Mouse (Mus musculus): ENCODE results near the gene Gtf2f2. TPM values are rescaled to one million over a fixed set of nuclear protein-coding genes. Genes with fewer than 3 reads are reported as not detected.
A peak's percentile ranks its signal among the peaks of the same experiment; 100 is the strongest.

Gtf2f2 gene
- total and polyA plus RNA-seq, 2 experiments from 2014 or later: 41.5 to 47.6 TPM

DNA sequence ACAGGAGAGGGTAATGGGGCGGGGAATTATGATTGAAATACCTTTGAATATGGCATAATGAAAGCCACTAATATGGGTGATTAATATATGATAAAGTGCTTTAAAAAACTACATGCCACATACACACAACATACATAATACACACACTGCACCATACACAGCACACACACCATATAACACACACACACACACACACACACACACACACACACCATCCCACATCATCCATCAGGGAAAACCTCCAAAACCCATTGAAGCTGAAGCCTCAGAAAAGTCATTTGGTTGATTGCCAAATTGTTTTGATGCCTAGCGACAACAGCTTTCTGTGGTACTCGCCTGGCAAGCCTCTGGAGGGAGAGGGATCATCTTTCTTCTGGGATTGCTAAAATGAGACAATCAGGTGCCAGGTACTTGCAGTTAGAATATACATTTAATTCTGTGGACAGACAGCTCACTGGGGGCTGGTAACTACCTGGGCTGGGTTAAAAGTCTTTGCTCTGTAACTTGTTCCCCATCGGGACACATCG lies 9.7 kb upstream of the Gtf2f2 start:
- no peak overlapping the region for H3K27ac ChIP-seq (ENCODE audit: low read depth, low read length)

DNA sequence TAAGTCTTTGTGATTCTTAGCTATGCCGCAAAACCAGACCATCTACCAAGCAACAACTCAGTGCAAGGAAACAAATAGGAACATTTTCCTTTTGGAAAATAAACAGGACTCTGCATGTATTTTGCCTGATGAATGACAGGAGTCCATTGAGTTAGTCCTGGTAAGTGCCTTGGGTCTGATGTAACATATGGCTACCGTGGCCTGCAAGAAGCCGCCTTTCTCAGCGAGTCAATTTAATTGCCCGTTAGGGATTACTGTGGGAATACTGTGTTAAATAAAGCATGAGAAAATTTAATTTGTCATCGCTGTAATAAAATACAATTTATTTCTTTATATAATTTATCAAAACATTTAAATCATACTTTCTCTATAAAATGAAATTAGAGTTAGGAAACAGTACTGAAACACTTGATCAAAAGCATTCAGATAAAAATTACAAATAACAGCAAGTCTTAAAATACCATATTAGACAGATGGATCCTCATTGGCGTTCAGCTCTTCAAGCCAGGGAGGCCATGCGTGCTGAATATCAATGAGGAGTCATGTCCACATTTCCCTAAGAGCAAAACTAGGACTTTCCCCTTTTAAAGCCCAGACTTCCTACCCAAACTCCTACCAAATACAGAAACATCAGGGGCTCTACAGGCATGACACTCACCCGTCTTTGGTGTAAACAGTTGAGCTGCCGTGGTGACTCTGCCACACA lies 7.3 kb upstream of the Gtf2f2 start:
- H3K4me3 ChIP-seq (ENCODE audit: low read depth, low read length): no peak overlapping the region
- H3K36me3 ChIP-seq (ENCODE audit: insufficient read depth): no peaks in the 10 kb centered on the region
- no peak overlapping the region for H3K9ac ChIP-seq
- H3K4me1 ChIP-seq (ENCODE audit: insufficient read depth): no peaks in the 10 kb centered on the region
- H3K27me3 ChIP-seq (ENCODE audit: insufficient read depth, low read length): no peaks in the 10 kb centered on the region
- H3K4me2 ChIP-seq (ENCODE audit: low read depth): no peak overlapping the region
- H3K9me3 ChIP-seq (ENCODE audit: low read length): no peaks in the 10 kb centered on the region
- no peak for DNase-seq
- no peak for ATAC-seq
- no peak for TF ChIP-seq CTCF (IDR thresholded peaks at IDR 0.05; ENCODE audit: low read depth)
- 39% methylated on average over 10 of the region's 10 CpGs for WGBS
- no peak overlapping the region for H3K27ac ChIP-seq (ENCODE audit: low read depth, low read length)

More for the DNA sequence above, 9.7 kb upstream of the Gtf2f2 start:
- H3K36me3 ChIP-seq (ENCODE audit: insufficient read depth): no peaks in the 10 kb centered on the region
- DNase-seq (no peak), ATAC-seq (no peak)
- H3K4me3 ChIP-seq (ENCODE audit: low read depth, low read length): no peak overlapping the region
- no peaks in the 10 kb centered on the region for H3K4me1 ChIP-seq (ENCODE audit: insufficient read depth)
- no peak for TF ChIP-seq CTCF (IDR thresholded peaks at IDR 0.05; ENCODE audit: low read depth)
- H3K9me3 ChIP-seq (ENCODE audit: low read length): no peaks in the 10 kb centered on the region
- no peak overlapping the region for H3K9ac ChIP-seq
- H3K4me2 ChIP-seq (ENCODE audit: low read depth): no peak overlapping the region
- 61% methylated on average over 5 of the region's 5 CpGs for WGBS
- H3K27me3 ChIP-seq (ENCODE audit: insufficient read depth, low read length): no peaks in the 10 kb centered on the region

DNA sequence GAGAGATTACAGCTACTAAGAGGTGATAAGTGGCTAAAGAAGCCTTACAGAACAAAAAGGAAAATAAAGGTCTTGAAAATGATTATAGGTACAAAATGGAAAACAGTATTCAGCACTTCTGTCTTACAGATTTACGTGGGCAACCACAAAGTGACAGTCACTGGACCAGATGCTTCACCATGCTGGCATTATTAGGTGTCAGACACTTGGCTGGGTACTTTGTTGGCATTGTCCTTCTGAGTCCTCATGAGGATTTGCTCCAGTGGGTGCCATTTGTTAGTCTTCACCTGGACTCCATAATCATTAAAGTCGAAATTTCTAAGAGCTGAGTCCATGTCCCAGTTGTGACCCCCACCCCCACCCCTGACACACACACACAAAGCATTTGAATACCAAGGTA lies 3.7 kb upstream of the Gtf2f2 start:
- 39% methylated on average over 2 of the region's 2 CpGs for WGBS
- peak; percentile 16 for DNase-seq
- Histone ChIP-seq H3K27ac (ENCODE audit: low read depth, low read length) (no peak overlapping the region), H3K27me3 (ENCODE audit: insufficient read depth, low read length) (no peaks in the 10 kb centered on the region), H3K4me1 (ENCODE audit: insufficient read depth) (peaks cover 10% of the 10 kb centered on the region; the same call in 1 of the 2 replicates), H3K4me2 (ENCODE audit: low read depth) (no peak overlapping the region), H3K9ac (no peak overlapping the region), H3K36me3 (ENCODE audit: insufficient read depth) (no peaks in the 10 kb centered on the region), H3K9me3 (ENCODE audit: low read length) (no peaks in the 10 kb centered on the region), H3K4me3 (ENCODE audit: low read depth, low read length) (no peak overlapping the region)
- no peak for ATAC-seq
- TF ChIP-seq CTCF (IDR thresholded peaks at IDR 0.05; ENCODE audit: low read depth): no peak

DNA sequence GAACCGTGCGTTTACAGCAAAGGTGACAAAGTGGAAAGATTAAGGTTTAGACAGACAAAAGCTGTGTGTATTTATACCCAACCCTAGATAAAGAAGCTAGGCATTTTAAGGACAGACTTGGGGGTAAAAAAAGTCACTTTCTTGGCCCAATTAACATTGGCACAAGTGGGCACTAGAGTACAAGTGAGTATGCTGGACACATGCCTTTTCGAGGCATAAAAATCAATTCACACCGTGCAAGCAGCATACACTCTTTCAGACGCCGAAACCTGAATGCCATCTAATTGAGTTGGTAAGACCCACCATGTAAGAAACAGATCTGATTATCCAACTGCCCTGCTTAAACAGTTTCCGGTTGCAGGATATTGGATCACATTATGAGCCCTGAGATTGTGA lies 395 bp upstream of the Gtf2f2 start:
- peak overlapping the region; percentile 80 for H3K4me2 ChIP-seq (ENCODE audit: low read depth)
- H3K9ac ChIP-seq: peak overlapping the region; percentile 64; the same call in 1 of the 2 replicates
- peak overlapping the region; percentile 75 for H3K4me3 ChIP-seq (ENCODE audit: low read depth, low read length)
- whole genome bisulfite sequencing: 23% methylated on average over 7 of the region's 7 CpGs
- ATAC-seq (peak; percentile 11; the same call in 1 of the 2 replicates), DNase-seq (no peak)
- no peaks in the 10 kb centered on the region for H3K9me3 ChIP-seq (ENCODE audit: low read length)
- H3K27ac ChIP-seq (ENCODE audit: low read depth, low read length): no peak overlapping the region
- no peaks in the 10 kb centered on the region for H3K27me3 ChIP-seq (ENCODE audit: insufficient read depth, low read length)
- H3K4me1 ChIP-seq (ENCODE audit: insufficient read depth): peaks cover 17% of the 10 kb centered on the region; the same call in 1 of the 2 replicates
- peaks cover 4% of the 10 kb centered on the region; the same call in 1 of the 2 replicates for H3K36me3 ChIP-seq (ENCODE audit: insufficient read depth)
- no peak for TF ChIP-seq CTCF (IDR thresholded peaks at IDR 0.05; ENCODE audit: low read depth)

DNA sequence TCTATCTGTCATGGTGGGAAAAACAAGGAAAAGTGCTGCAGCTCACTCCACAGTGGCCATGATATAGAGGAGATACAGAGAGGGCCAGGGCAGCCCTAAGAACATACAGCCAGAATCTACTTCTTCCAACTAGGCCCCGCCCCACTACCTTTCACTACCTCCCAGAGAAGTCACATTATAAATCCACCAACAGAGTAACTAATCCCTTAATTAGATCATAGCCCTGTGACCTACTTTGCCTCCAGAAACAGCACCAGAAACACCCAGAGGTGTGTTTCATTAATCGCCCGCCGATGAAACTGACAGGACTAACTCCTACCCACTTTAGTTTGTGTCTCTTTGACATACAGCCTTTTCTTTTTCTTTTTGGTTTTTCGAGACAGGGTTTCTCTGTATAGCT lies 1.5 kb downstream of the Gtf2f2 start:
- peaks cover 4% of the 10 kb centered on the region; the same call in 1 of the 2 replicates for H3K36me3 ChIP-seq (ENCODE audit: insufficient read depth)
- no peak for ATAC-seq
- TF ChIP-seq CTCF (IDR thresholded peaks at IDR 0.05; ENCODE audit: low read depth): no peak
- H3K9ac ChIP-seq: no peak overlapping the region
- 68% methylated on average over 5 of the region's 5 CpGs for WGBS
- peak overlapping the region; percentile 80 for H3K4me2 ChIP-seq (ENCODE audit: low read depth)
- H3K9me3 ChIP-seq (ENCODE audit: low read length): no peaks in the 10 kb centered on the region
- DNase-seq: no peak
- H3K27ac ChIP-seq (ENCODE audit: low read depth, low read length): no peak overlapping the region
- H3K27me3 ChIP-seq (ENCODE audit: insufficient read depth, low read length): no peaks in the 10 kb centered on the region
- H3K4me3 ChIP-seq (ENCODE audit: low read depth, low read length): no peak overlapping the region
- peaks cover 17% of the 10 kb centered on the region; the same call in 1 of the 2 replicates for H3K4me1 ChIP-seq (ENCODE audit: insufficient read depth)

DNA sequence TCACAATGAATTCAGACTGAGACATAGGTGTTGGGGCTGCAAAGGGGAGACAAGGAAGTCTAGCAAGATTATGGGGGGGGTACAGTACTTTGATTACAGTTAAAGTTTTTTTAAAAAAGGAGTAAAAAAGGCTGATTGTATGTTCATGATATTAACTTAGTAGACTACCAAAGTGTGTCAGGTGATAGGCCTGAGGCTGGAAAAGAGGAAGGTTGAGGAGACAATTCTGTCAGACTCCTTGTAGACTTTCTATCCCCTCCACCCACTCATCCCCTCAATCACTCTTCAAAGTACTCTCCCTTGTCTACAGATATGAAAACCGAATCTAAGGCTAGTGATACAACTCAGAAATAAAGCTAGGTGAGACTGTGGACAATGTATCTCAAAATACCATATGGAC lies 2.5 kb downstream of the Gtf2f2 start:
- no peak overlapping the region for H3K9ac ChIP-seq

DNA sequence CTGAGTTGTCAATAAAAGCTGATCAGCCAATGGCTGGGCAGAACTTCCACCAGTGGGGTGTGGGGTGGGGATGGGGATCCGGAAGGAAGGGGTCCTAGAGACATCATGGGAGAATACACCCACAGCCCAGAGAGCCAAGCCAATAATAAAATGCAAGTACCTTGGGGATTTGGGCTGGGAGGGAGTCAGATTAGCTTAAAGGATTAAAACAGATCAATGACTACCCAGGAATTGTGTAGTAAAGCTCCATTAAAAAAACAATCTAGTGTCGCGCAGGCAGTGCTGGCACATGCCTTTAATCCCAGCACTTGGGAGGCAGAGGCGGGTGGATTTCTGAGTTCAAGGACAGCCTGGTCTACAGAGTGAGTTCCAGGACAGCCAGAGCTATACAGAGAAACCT lies 5.7 kb downstream of the Gtf2f2 start:
- no peak for DNase-seq
- TF ChIP-seq CTCF (IDR thresholded peaks at IDR 0.05; ENCODE audit: low read depth): no peak
- Histone ChIP-seq H3K36me3 (ENCODE audit: insufficient read depth) (peaks cover 4% of the 10 kb centered on the region; the same call in 1 of the 2 replicates), H3K9ac (no peak overlapping the region), H3K4me3 (ENCODE audit: low read depth, low read length) (no peak overlapping the region), H3K27ac (ENCODE audit: low read depth, low read length) (no peak overlapping the region), H3K4me1 (ENCODE audit: insufficient read depth) (peaks cover 12% of the 10 kb centered on the region; the same call in 1 of the 2 replicates), H3K9me3 (ENCODE audit: low read length) (no peaks in the 10 kb centered on the region), H3K27me3 (ENCODE audit: insufficient read depth, low read length) (no peaks in the 10 kb centered on the region), H3K4me2 (ENCODE audit: low read depth) (no peak overlapping the region)
- ATAC-seq: no peak
- WGBS: 79% methylated on average over 4 of the region's 4 CpGs

More for the DNA sequence above, 2.5 kb downstream of the Gtf2f2 start:
- Histone ChIP-seq H3K27ac (ENCODE audit: low read depth, low read length) (no peak overlapping the region), H3K9me3 (ENCODE audit: low read length) (no peaks in the 10 kb centered on the region), H3K4me1 (ENCODE audit: insufficient read depth) (peaks cover 17% of the 10 kb centered on the region; the same call in 1 of the 2 replicates), H3K27me3 (ENCODE audit: insufficient read depth, low read length) (no peaks in the 10 kb centered on the region), H3K4me3 (ENCODE audit: low read depth, low read length) (no peak overlapping the region), H3K36me3 (ENCODE audit: insufficient read depth) (peaks cover 4% of the 10 kb centered on the region; the same call in 1 of the 2 replicates), H3K4me2 (ENCODE audit: low read depth) (no peak overlapping the region)
- no peak for ATAC-seq
- TF ChIP-seq CTCF (IDR thresholded peaks at IDR 0.05; ENCODE audit: low read depth): no peak
- 100% methylated on average over 1 of the region's 1 CpGs for WGBS
- no peak for DNase-seq

Measured in forebrain, postnatal 0 days (tissue).